Mouse (Mus musculus) frontal cortex, postnatal 10 days (tissue): ENCODE data around the gene Fundc2.

Experiments used
- DNase-seq, 2 experiments: peaks; one replicate each; pipeline ENCODE4 v3.0.0; 2022; ENCODE audit warnings: low spot score in 2 of 2, mixed read lengths in 1 of 2

Gene Fundc2

DNA sequence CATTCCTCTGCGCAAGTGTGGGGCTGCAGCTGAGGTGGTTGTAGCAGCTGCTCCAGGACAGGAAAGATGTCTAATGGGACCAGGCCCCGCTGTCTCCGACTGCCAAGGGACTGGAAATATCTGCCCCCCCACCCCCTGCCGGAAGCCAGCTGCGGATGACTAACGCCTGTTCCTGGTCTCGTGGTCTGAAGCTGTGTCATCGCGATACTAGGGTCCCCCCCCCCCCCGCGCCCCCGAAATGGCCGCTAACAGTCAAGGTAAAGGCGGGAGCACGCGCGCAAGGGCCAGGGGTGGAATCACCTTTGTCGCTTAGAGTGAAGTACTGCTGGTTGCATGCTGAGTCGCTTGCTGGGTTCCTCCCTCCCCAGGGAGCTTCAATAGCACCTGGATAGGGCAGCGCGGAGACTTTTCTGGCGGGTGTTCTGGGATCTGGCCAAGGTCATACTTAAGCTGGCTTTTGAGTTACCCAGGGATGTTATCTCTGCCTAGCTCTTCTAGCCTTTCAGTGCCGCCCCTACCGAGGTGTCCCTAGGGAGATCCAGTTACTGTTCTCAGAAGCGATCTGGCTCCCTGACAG, at the start of gene Fundc2, which contains the start of gene F8:
Gene Fundc2, plus strand, starts transcription at position 205 of the 577 bp plus-strand sequence.
Gene F8, minus strand, starts transcription at position 421 of the 577 bp plus-strand sequence.
- DNase-seq, result peak; percentile 40 to 77

DNA sequence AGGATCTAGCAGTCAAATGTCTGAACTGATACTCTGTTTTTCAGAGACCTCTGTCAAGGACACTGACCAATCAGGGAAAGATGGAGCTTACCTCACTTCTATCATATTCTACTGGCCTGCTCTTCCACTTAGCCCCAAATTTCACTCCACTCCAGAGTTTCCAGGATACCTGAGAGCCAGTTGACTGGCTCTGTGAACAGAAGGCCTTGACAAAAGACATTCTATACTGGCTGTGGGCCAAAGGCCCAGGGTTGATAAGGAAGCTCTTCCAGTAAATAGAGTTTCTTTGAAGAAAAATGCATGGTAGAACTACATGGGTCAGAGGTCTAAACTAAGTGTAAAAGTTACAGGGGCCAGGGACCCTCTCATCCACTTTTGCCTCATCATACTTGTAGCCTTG, 12.0 kb upstream of the Fundc2 start:
- DNase-seq, result no peak

DNA sequence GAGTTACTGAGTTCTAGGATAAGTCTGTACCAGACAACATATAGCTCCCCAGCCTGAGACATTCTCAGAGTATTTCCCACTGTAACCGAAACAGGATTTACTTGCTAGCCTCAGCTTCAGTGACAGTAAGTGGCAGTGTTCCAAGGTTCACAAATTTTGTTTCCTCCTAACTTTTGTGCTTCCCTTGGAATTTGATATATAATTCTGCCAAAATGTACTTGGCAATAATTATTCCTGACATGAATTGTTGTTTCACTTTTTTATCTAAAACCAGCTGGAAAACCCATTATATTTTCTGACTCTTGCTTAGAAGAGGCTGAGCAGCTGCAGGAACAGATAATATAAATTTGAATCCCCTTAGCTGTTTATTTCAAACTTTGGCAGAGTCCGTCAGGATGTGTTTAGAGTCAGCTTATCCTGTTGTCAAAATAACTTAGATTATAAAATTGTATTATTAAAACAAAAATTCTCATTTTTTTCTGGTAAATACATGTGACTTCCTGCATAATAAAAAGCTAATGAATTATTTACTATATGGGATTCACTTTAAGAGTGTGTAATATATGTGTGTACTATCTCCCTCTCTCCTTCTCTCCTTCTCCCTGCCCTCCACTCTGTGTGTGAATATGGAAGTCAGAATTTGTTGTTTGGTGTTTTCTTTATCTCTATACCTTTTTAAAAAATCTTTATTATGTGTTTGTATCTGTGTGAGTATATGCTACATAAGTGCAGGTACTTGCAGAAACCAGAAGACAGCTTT, 9.4 kb upstream of the Fundc2 start:
- no peak for DNase-seq

DNA sequence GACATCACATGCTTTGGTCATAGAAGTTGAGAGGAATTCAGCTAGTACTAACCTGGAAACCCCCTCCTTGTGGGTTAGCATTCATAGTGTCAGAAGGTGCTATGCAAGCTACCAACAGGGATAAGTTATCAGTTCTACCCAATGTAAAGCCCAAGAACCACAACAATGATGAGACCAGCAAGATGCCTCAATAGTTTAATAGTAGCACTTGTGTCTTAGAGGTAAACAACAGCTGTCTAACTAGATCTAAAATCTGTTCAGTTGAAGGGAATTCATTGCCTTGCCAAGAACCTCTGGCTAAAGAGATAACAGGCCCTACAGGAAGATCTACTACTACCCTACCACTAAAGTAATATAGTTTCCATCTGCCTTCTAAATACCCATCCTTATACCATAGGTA, 5.4 kb upstream of the Fundc2 start:
- DNase-seq, result no peak

DNA sequence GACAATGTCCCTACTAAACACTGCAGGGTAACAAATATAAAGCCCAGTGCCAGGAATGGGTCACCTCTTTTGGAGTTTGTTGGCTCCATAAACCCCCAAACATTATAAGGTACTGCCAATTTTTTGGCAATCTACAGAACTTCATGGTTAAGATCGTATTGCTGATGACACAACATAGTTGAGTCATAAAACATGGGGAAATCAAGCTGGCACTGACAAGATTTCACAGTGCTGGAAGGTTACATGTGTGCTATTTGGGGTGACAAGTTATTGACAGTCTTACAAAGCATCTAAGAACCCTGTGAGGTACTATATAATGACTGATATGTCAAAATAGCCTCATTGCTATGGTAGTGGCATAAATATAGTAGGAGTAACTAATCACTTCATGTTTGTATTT, 1.0 kb upstream of the Fundc2 start:
- no peak for DNase-seq

DNA sequence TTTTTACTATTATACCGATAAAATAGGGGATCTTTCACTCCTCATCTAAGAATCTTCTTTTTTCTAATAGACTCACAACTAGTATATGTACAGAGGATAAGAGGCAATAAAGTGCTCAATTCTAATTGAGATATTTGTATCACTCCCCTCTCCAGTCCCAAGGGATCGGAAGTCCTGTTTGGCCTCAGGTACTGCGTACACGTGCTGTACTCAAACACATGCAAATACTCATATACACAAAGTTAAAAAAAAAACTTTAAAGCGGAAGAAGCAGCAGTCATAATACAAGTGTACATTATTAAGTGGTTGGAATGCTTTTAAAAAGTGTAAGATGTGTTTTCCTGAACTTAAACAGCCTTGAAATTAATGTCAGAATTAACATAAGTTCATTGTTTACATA, 500 bp upstream of the Fundc2 start:
- DNase-seq, result no peak

DNA sequence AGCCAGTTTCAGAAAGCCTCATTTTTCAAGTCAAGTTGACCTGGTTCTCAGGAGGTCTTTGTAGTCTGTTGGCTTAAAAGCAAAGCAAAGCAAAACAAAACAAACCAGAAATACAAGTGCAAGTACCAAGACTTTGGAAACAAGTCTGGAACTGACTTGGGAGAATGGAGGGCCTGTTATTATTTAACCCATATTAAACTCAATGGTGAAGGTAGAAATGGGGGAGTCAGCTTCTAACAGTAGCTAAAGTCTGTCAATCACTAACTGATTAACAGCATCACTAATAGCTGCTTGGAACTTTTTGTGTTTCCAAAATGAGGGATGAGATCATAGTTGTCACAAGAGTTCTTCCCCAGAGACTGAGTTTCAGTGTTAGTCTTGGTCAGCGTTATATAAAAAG, 17.3 kb downstream of the Fundc2 start:
- no peak for DNase-seq

DNA sequence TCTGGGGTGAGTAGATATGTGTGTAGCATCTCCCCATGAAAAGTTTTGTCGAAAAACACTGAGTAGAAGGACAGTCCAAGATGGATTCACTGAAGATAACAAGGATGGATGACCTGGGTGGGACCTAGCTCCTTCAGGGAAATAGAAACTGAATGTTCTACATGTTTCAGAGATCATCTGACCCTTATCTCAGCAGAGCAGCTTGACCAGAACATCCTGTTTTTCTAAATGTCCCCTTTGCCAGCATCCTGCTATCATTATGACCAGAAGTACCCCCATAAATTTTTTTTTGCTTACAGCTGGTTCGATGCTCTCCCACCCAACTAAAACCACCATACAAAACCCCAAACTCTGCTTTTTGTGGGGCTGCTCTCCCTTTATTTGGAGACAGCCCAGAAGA, 20.5 kb downstream of the Fundc2 start:
- no peak for DNase-seq

DNA sequence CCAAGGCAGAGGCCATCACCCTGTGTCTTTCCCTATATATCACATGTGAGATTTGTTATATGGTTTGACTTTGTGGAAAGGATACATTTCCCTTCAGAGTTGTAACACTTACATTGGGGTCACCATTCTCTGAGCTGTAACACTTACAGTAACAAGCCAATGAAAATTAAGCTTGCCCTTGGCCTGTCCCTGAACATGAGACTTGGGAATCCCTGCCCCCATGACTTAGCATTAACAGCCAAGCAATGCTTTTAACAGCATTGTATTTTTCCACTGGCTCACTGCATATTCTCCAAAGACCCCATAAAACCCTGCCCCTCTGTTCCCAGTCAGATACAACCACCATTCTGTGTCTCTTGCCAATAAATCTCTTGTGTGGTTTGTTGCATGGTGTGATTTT, 21.2 kb downstream of the Fundc2 start:
- DNase-seq, result no peak

DNA sequence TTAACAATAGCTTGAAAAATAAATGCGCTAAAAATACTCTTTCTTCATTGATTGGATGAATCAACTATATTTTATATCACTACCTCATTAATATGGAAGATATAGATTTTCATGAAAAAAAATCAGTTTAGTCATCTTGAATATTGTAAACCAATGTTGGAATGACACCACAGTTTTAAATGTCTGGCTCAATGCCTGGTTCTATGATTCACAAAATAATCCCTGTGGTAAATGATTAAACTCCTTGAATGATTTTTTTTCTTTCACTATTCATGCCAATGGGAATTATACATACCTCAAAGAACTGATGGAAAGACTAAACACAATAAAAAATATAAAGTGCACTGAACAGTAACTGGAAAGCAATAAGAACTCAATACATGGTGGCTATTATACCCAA, 27.5 kb downstream of the Fundc2 start:
- no peak for DNase-seq

DNA sequence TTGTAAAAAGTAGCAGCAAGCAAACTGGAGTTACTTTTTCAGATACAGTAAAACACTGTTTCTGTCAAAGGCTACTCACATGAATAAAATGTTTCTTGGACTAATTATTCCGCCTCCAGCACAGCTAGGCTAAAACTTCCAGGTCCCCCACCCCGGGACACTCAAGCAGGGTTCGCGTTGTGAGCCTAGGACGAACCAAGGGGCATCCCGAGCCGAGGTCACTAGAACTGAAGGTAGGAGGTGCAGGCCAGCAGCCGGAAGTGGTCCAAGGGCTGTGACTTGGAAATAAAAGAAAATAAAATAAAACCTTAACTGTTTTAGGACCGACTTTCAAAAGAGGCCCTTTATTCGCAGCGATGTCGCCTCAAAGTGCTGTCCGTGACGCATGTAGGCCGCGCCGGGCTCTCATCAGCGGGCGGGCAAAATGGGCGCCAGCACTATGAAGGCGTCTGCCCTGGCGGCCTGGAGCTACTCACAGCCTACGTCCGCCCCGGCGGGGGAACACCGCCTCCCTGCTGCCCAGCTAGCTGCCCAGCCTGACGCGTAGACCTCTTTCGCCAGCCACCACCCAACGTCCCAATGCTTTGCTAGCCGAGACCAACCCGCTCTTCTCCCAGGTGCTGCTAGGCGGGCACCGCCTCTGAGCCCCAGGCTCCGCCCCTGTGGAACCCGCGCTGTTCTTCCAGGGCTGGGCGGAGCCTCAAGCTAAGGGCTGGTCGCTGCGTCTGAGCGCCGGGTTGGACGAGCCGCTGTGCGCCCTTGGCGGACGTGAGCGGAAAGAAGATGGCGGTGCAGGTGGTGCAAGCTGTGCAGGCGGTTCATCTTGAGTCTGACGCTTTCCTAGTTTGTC, 34.0 kb downstream of the Fundc2 start, which contains the start of the genes Cmc4, Mtcp1 and Brcc3:
Gene Cmc4, minus strand, starts transcription at position 649 of the 850 bp plus-strand sequence.
Gene Mtcp1, minus strand, starts transcription at position 653 of the 850 bp plus-strand sequence.
Gene Brcc3, plus strand, starts transcription at position 693 of the 850 bp plus-strand sequence.
- peak; percentile 80 to 83 for DNase-seq
